Mouse (Mus musculus): Measurements from ENCODE around the gene Rbm20. TPM values are rescaled to one million over a fixed set of nuclear protein-coding genes. Genes with fewer than 3 reads are reported as not detected.
A peak's percentile ranks its signal among the peaks of the same experiment; 100 is the strongest.

Rbm20 gene
- polyA plus RNA-seq, 1 experiment from 2014 or later = 52.0 TPM

DNA sequence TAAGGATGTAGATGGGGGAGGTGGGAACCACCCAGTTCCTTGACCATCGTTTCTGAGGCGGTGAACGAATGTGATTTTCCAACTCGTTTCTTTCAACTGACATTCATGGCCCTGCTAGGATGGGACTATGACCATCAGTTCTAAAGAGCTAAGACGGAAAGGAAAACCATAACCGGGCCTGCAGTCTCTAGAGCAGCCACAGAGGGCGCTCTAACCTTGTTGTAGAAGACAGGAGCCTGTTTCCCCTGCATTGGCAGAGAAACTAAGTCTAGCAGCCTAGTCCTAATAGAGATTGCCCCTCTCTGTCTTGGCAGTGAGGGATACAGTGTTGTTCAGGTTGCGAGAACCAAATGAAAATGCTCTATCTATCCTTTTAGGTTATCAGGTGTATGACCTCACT lies 164.8 kb downstream of the Rbm20 start:
- peaks cover 96% of the 10 kb centered on the region for H3K36me3 ChIP-seq (ENCODE audit: control insufficient read depth, insufficient read depth, low read length)
- H3K9ac ChIP-seq (ENCODE audit: low read length) = no peak overlapping the region
- no peaks in the 10 kb centered on the region for H3K9me3 ChIP-seq (ENCODE audit: control insufficient read depth, low read length)
- H3K4me1 ChIP-seq (ENCODE audit: control insufficient read depth in 2 of 2, insufficient read depth in 2 of 2, low read length in 2 of 2) = peaks cover 0 to 6% of the 10 kb centered on the region in 2 experiments; a peak in 2 of 4 replicates
- no peak for ATAC-seq (ENCODE audit: insufficient number of reproducible peaks, insufficient read depth, low FRiP score, low read depth)
- no peak overlapping the region for H3K27ac ChIP-seq (replicated peaks in 1 of 2; ENCODE audit: control insufficient read depth in 1 of 2, insufficient read depth in 1 of 2, low read depth in 2 of 2, low read length in 2 of 2)
- 69% methylated on average over 8 of the region's 8 CpGs for WGBS
- no peaks in the 10 kb centered on the region for H3K27me3 ChIP-seq (ENCODE audit: control insufficient read depth, insufficient read depth, low read length)
- H3K4me3 ChIP-seq (ENCODE audit: control insufficient read depth in 1 of 2, insufficient read depth in 1 of 2, low read depth in 1 of 2, low read length in 2 of 2) = no peak overlapping the region
- H3K4me2 ChIP-seq (ENCODE audit: low read length) = no peak overlapping the region

GRCm38 (mm10) chr19:53843972-53844371 lies 166.9 kb downstream of the Rbm20 start:
- peaks cover 0 to 18% of the 10 kb centered on the region in 2 experiments; a peak in 2 of 4 replicates for H3K4me1 ChIP-seq (ENCODE audit: control insufficient read depth in 2 of 2, insufficient read depth in 2 of 2, low read length in 2 of 2)
- H3K9me3 ChIP-seq (ENCODE audit: control insufficient read depth, low read length) = no peaks in the 10 kb centered on the region
- 0 out of 2 replicates have a peak, but pooled peaks have one; percentile 20 for ATAC-seq (ENCODE audit: insufficient number of reproducible peaks, insufficient read depth, low FRiP score, low read depth)
- H3K4me3 ChIP-seq (ENCODE audit: control insufficient read depth in 1 of 2, insufficient read depth in 1 of 2, low read depth in 1 of 2, low read length in 2 of 2) = no peak overlapping the region
- H3K9ac ChIP-seq (ENCODE audit: low read length) = no peak overlapping the region
- no peaks in the 10 kb centered on the region for H3K27me3 ChIP-seq (ENCODE audit: control insufficient read depth, insufficient read depth, low read length)
- WGBS = 54% methylated on average over 8 of the region's 8 CpGs
- H3K27ac ChIP-seq (replicated peaks in 1 of 2; ENCODE audit: control insufficient read depth in 1 of 2, insufficient read depth in 1 of 2, low read depth in 2 of 2, low read length in 2 of 2) = no peak overlapping the region
- H3K36me3 ChIP-seq (ENCODE audit: control insufficient read depth, insufficient read depth, low read length) = peaks cover 99% of the 10 kb centered on the region
- H3K4me2 ChIP-seq (ENCODE audit: low read length) = no peak overlapping the region

GRCm38 (mm10) chr19:53848272-53848995 lies 171.3 kb downstream of the Rbm20 start:
- Histone ChIP-seq H3K4me3 (ENCODE audit: control insufficient read depth in 1 of 2, insufficient read depth in 1 of 2, low read depth in 1 of 2, low read length in 2 of 2) (no peak overlapping the region), H3K27me3 (ENCODE audit: control insufficient read depth, insufficient read depth, low read length) (no peaks in the 10 kb centered on the region), H3K9me3 (ENCODE audit: control insufficient read depth, low read length) (no peaks in the 10 kb centered on the region), H3K27ac (replicated peaks in 1 of 2; ENCODE audit: control insufficient read depth in 1 of 2, insufficient read depth in 1 of 2, low read depth in 2 of 2, low read length in 2 of 2) (0 out of 4 replicates have a peak overlapping the region, but pooled peaks of 1 of the 2 experiments have one; percentile 25), H3K4me1 (ENCODE audit: control insufficient read depth in 2 of 2, insufficient read depth in 2 of 2, low read length in 2 of 2) (peaks cover 13 to 35% of the 10 kb centered on the region in 2 experiments), H3K9ac (ENCODE audit: low read length) (no peak overlapping the region), H3K4me2 (ENCODE audit: low read length) (no peak overlapping the region), H3K36me3 (ENCODE audit: control insufficient read depth, insufficient read depth, low read length) (peaks cover 90% of the 10 kb centered on the region)
- 76% methylated on average over 10 of the region's 10 CpGs for WGBS
- ATAC-seq (ENCODE audit: insufficient number of reproducible peaks, insufficient read depth, low FRiP score, low read depth) = no peak

DNA sequence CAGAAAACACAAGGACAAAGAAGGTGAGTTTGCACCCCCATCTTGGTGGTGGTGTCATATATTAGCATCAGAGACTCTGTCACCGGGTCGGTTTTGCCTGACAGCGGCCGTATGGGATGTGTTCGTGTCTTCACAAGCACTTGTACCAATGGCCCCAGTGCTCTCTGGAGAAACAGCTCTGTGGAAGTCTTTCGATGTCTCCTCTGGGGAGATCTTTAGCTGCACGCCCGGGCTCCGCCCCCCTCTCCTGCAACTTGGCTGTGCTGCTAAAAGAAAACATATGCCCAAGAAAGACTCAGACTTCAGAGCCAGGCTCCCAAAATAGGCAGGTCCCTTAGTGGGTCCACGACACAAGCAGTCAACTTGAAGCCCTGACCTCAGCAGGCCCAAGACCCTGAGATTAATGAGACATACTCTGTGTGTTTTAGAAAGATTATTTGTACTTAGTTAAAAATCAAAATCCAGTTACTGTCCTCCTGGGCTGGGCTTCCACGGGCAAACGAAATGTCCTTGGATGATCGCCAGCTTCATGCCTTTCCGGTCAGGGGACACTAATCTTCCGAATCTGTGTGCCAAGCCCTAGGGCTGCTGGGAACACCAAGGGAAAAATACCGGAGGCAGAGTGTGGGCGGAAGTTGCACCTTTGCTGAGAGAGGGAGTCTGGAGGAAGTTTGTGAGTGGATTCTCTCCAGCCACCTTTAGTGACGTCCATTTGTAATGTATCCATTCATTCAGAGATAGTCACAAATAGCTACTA lies 173.2 kb downstream of the Rbm20 start:
- whole genome bisulfite sequencing = 28% methylated on average over 18 of the region's 18 CpGs
- H3K4me1 ChIP-seq (ENCODE audit: control insufficient read depth in 2 of 2, insufficient read depth in 2 of 2, low read length in 2 of 2) = peaks cover 13 to 35% of the 10 kb centered on the region in 2 experiments

GRCm38 (mm10) chr19:53851352-53851751 lies 174.2 kb downstream of the Rbm20 start:
- no peaks in the 10 kb centered on the region for H3K9me3 ChIP-seq (ENCODE audit: control insufficient read depth, low read length)
- H3K9ac ChIP-seq (ENCODE audit: low read length) = no peak overlapping the region
- H3K36me3 ChIP-seq (ENCODE audit: control insufficient read depth, insufficient read depth, low read length) = peaks cover 90% of the 10 kb centered on the region
- H3K27ac ChIP-seq (replicated peaks in 1 of 2; ENCODE audit: control insufficient read depth in 1 of 2, insufficient read depth in 1 of 2, low read depth in 2 of 2, low read length in 2 of 2) = no peak overlapping the region
- no peak overlapping the region for H3K4me3 ChIP-seq (ENCODE audit: control insufficient read depth in 1 of 2, insufficient read depth in 1 of 2, low read depth in 1 of 2, low read length in 2 of 2)
- no peaks in the 10 kb centered on the region for H3K27me3 ChIP-seq (ENCODE audit: control insufficient read depth, insufficient read depth, low read length)
- ATAC-seq (ENCODE audit: insufficient number of reproducible peaks, insufficient read depth, low FRiP score, low read depth) = no peak
- no peak overlapping the region for H3K4me2 ChIP-seq (ENCODE audit: low read length)
- 74% methylated on average over 13 of the region's 13 CpGs for WGBS
- H3K4me1 ChIP-seq (ENCODE audit: control insufficient read depth in 2 of 2, insufficient read depth in 2 of 2, low read length in 2 of 2) = peaks cover 13 to 34% of the 10 kb centered on the region in 2 experiments

More for the DNA sequence above, 173.2 kb downstream of the Rbm20 start:
- Histone ChIP-seq H3K9me3 (ENCODE audit: control insufficient read depth, low read length) (no peaks in the 10 kb centered on the region), H3K9ac (ENCODE audit: low read length) (no peak overlapping the region), H3K36me3 (ENCODE audit: control insufficient read depth, insufficient read depth, low read length) (peaks cover 90% of the 10 kb centered on the region), H3K4me2 (ENCODE audit: low read length) (no peak overlapping the region), H3K27me3 (ENCODE audit: control insufficient read depth, insufficient read depth, low read length) (no peaks in the 10 kb centered on the region), H3K27ac (replicated peaks in 1 of 2; ENCODE audit: control insufficient read depth in 1 of 2, insufficient read depth in 1 of 2, low read depth in 2 of 2, low read length in 2 of 2) (peak overlapping the region; percentile 70 to 79), H3K4me3 (ENCODE audit: control insufficient read depth in 1 of 2, insufficient read depth in 1 of 2, low read depth in 1 of 2, low read length in 2 of 2) (no peak overlapping the region)
- 0 out of 2 replicates have a peak, but pooled peaks have one; percentile 48 for ATAC-seq (ENCODE audit: insufficient number of reproducible peaks, insufficient read depth, low FRiP score, low read depth)

GRCm38 (mm10) chr19:53851826-53852698 lies 175.0 kb downstream of the Rbm20 start:
- H3K27ac ChIP-seq (replicated peaks in 1 of 2; ENCODE audit: control insufficient read depth in 1 of 2, insufficient read depth in 1 of 2, low read depth in 2 of 2, low read length in 2 of 2) = no peak overlapping the region
- peaks cover 90% of the 10 kb centered on the region for H3K36me3 ChIP-seq (ENCODE audit: control insufficient read depth, insufficient read depth, low read length)
- H3K4me3 ChIP-seq (ENCODE audit: control insufficient read depth in 1 of 2, insufficient read depth in 1 of 2, low read depth in 1 of 2, low read length in 2 of 2) = no peak overlapping the region
- peaks cover 13 to 27% of the 10 kb centered on the region in 2 experiments for H3K4me1 ChIP-seq (ENCODE audit: control insufficient read depth in 2 of 2, insufficient read depth in 2 of 2, low read length in 2 of 2)
- no peak overlapping the region for H3K4me2 ChIP-seq (ENCODE audit: low read length)
- WGBS = 86% methylated on average over 14 of the region's 14 CpGs
- H3K27me3 ChIP-seq (ENCODE audit: control insufficient read depth, insufficient read depth, low read length) = no peaks in the 10 kb centered on the region
- H3K9ac ChIP-seq (ENCODE audit: low read length) = no peak overlapping the region
- no peak for ATAC-seq (ENCODE audit: insufficient number of reproducible peaks, insufficient read depth, low FRiP score, low read depth)
- H3K9me3 ChIP-seq (ENCODE audit: control insufficient read depth, low read length) = no peaks in the 10 kb centered on the region

Measured in heart, embryonic 14.5 days (tissue).